Mouse (Mus musculus) midbrain, embryonic 10.5 days (tissue): ENCODE measurements around the gene Stradb. TPM values are rescaled to one million over a fixed set of nuclear protein-coding genes. Genes with fewer than 3 reads are reported as not detected.
"Not testable (repeated sequence)": the region's sequence is repeated elsewhere in the genome, so short reads cannot be mapped to it uniquely, and the experiment has no call there.

ENCODE experiments used
- DNase-seq: peaks from one replicate; pipeline ENCODE4 v3.0.0-alpha.2; 2017; ENCODE audit warnings: low spot score
- H3K27ac ChIP-seq: fragments of 300-500 bp; sonication (generic); replicated peaks from 2 replicates; pipeline ENCODE4 v1.5.1; 2016; ENCODE audit warnings: mild to moderate bottlenecking
- H3K27me3 ChIP-seq: fragments of 300-500 bp; sonication (generic); 2 replicates; pipeline ENCODE4 v1.6.1; 2016; ENCODE audit warnings: low read depth, mild to moderate bottlenecking; ENCODE audit not compliant: poor library complexity, severe bottlenecking
- H3K36me3 ChIP-seq: fragments of 300-500 bp; sonication (generic); 2 replicates; pipeline ENCODE4 v1.6.1; 2016; ENCODE audit warnings: mild to moderate bottlenecking, moderate library complexity
- H3K4me1 ChIP-seq: fragments of 300-500 bp; sonication (generic); 2 replicates; pipeline ENCODE4 v1.6.1; 2016
- H3K4me3 ChIP-seq: fragments of 300-500 bp; sonication (generic); 2 replicates; pipeline ENCODE4 v1.5.1; 2016; ENCODE audit warnings: mild to moderate bottlenecking, moderate library complexity
- H3K9me3 ChIP-seq: fragments of 300-500 bp; sonication (generic); replicated peaks from 2 replicates; pipeline ENCODE4 v1.6.1; 2016; ENCODE audit warnings: mild to moderate bottlenecking
- WGBS: fragments of 180-500 bp; shearing (Covaris S2); methylation state at CpG from one replicate; pipeline ENCODE4 v1.1.7; 2016; 5-methylcytosine and 5-hydroxymethylcytosine counted together
- polyA plus RNA-seq: library from polyadenylated mRNA; unstranded; fragments of >200 nt; fragmentation: Nextera tagmentation; extraction: Ambion mirVana; gene quantifications from 2 replicates; pipeline ENCODE4 v1.2.1, GENCODE M21; 2016

Stradb gene
- polyA plus RNA-seq, 1 experiment from 2014 or later = 26.8 TPM

DNA sequence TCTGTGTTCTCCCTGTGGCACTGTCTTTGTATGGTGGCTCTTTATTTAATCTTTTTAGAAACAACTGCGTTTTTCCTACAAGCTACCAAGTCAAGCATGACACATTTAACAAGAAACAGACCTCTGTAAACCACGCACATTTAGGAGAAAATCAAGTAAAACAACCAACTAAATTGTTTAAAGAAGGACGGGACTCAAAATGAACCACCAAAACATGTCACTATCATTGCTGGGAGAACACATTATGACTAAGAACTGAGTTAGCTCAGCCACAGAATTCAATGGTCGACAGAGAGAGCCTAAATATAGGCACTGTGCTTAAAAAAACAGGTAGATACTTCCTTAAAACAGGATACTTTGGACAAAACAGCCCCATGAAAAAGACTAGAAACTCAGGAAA, 20.3 kb upstream of the Stradb start:
- Histone ChIP-seq H3K4me3 (no peak overlapping the region), H3K27me3 (no peaks in the 10 kb centered on the region), H3K27ac (no peak overlapping the region), H3K4me1 (peaks cover 31% of the 10 kb centered on the region), H3K36me3 (no peaks in the 10 kb centered on the region), H3K9me3 (no peaks in the 10 kb centered on the region)
- WGBS = 67% methylated on average over 4 of the region's 4 CpGs
- no peak for DNase-seq

DNA sequence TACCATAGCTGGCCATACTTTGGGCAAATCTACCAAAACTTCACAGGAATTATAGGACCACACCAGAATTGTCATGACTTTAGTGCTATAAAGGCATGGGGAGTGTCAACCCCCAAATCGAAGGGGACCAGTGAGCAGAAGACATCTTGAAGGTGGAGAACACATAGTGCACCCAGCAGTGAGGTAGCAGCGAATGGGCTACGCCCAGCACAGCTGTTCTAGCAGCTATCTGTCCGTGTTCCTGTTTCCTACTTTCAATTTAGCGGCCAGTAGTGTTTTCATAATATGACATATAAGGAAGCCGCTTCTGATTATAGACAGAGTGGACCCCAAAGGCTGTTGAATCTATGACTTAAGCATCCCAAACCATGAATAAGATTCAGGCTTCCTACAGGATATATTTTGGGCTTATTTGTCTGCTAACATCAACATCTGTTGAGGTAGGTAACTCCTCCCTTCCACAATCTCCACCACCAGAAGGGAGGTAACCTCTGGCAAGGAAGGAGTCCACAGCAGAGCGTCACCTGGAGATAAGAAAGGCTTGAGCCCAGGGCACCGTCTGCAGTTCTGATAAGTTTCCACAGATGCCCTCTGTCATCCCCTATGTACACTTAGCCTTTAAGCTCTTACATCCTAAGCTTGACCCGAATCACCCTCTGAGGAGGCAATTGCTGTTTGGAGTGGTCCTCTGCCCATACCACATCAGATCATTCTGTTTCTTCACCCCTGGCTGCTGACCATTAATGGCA, 19.5 kb upstream of the Stradb start:
- Histone ChIP-seq H3K4me1 (peaks cover 38% of the 10 kb centered on the region), H3K27me3 (no peaks in the 10 kb centered on the region), H3K4me3 (no peak overlapping the region), H3K9me3 (no peaks in the 10 kb centered on the region), H3K36me3 (no peaks in the 10 kb centered on the region), H3K27ac (no peak overlapping the region; the same call in 1 of the 2 replicates)
- 88% methylated on average over 9 of the region's 9 CpGs for WGBS
- DNase-seq = no peak

DNA sequence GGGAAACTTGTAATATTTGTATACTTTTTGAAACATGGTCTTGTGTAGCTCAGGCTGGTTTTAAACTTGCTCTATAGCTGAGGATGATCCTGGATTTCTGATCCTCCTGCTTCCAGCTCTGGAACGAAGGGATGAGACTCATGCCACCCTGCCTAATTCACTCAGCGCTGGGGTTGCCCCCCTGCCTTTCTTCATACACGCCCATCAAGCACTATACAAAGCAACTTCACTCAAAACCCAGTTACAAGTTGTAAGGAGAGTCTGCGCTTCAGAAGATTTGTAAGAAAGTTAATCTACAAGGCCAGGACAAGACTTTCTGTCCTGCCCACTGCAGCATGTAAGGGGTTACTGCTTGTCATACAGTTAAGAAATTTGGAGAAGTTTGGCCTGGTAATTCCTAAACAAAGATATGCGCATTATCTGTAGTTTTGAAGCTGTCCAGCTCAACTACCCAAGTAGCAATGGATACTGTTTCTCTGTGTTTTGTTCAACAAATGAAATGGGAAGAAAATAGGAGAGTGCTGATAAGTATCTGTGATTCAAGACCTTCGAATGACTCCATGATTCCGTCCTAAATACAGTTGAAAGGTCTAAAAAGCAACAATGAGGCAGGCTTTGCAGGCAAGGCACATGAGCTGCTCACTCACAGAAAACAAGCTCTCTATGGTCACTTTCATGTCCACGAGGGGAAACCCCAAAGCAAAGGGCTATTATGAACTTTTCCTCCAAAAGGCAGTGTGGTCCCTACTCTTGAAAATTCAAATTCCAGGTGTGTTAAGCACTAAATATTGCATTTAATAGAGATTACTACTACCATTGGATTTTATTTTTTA, 18.5 kb upstream of the Stradb start:
- no peaks in the 10 kb centered on the region for H3K36me3 ChIP-seq
- no peak overlapping the region for H3K4me3 ChIP-seq
- 83% methylated on average over 8 of the region's 8 CpGs for WGBS
- H3K9me3 ChIP-seq = no peaks in the 10 kb centered on the region
- H3K27me3 ChIP-seq = no peaks in the 10 kb centered on the region
- peaks cover 41% of the 10 kb centered on the region for H3K4me1 ChIP-seq
- DNase-seq = no peak
- H3K27ac ChIP-seq = no peak overlapping the region

DNA sequence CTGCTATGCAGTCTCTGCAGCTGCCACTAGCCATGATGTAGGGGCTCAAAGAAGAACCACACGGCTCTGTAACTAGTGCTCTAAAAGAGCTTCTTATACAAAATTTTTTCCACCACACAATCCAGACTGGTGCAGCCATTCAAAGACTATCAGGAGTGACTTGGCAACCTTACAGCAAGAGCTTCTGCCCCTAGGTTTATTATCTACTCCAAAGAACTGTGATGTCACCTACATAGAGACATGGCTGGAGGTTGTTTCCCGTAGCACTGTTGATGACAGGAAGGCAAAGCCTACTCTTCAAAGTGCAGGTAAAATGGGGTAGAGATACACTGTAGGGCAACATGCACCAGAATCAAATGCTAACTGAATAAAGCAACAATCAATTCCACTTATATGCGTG, 17.6 kb upstream of the Stradb start:
- WGBS = 90% methylated on average over 3 of the region's 3 CpGs
- H3K4me1 ChIP-seq = peaks cover 40% of the 10 kb centered on the region

DNA sequence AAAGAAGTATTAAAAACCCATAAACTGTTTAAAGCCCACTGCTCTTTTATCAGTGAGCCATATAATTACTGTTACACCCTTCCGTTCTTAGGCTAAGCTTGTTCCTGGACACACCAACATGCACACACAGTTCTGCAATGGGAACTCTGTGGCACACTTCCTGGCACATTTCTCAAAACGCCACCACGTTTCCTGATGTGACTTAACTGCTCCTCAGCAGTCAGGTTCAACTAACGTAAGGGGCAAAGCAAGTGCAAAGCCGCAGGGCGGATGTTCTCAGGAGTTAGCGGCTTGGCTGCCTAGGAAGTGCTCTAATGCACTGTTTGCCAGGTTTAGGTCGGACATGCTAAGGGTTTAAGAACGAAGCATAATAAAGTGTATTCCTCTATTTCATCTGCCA, 17.1 kb upstream of the Stradb start:
- H3K9me3 ChIP-seq = no peaks in the 10 kb centered on the region
- H3K4me3 ChIP-seq = no peak overlapping the region
- H3K36me3 ChIP-seq = no peaks in the 10 kb centered on the region
- H3K4me1 ChIP-seq = peaks cover 39% of the 10 kb centered on the region
- H3K27ac ChIP-seq = no peak overlapping the region
- no peak for DNase-seq
- no peaks in the 10 kb centered on the region for H3K27me3 ChIP-seq
- 86% methylated on average over 9 of the region's 9 CpGs for WGBS

More for the DNA sequence above, 17.6 kb upstream of the Stradb start:
- Histone ChIP-seq H3K36me3 (no peaks in the 10 kb centered on the region), H3K27me3 (no peaks in the 10 kb centered on the region), H3K9me3 (no peaks in the 10 kb centered on the region), H3K27ac (no peak overlapping the region), H3K4me3 (no peak overlapping the region)
- DNase-seq = no peak

DNA sequence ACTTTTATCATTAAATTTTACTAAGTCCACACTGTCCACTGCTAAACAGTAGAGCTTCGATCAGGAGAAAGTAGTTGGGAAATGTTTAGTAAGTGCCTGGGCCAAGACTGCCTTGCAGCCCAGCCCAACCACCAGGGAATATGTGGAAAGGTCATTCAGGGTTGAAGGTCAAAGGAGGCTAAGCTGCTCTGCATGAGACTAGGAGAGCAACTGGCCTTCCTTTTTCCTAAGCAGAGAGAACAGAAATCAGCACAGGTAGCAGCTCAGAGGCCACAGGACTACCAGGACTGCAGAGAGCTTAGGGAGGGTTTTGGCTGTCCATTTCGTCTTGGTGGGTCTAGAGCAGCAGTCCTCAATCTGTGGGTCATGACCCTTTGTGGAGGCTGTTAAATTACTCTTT, 15.4 kb upstream of the Stradb start:
- peaks cover 39% of the 10 kb centered on the region for H3K4me1 ChIP-seq
- 47% methylated on average over 2 of the region's 2 CpGs for WGBS
- H3K4me3 ChIP-seq = no peak overlapping the region
- no peak for DNase-seq
- H3K27me3 ChIP-seq = no peaks in the 10 kb centered on the region
- H3K27ac ChIP-seq = no peak overlapping the region
- no peaks in the 10 kb centered on the region for H3K9me3 ChIP-seq
- no peaks in the 10 kb centered on the region for H3K36me3 ChIP-seq

GRCm38 (mm10) chr1:58958789-58959526, 14.4 kb upstream of the Stradb start:
- H3K27me3 ChIP-seq, H3K4me3 ChIP-seq, DNase-seq, H3K27ac ChIP-seq, H3K36me3 ChIP-seq, H3K9me3 ChIP-seq: not testable (repeated sequence)
- H3K4me1 ChIP-seq = peaks cover 35% of the 10 kb centered on the region
- 88% methylated on average over 16 of the region's 16 CpGs for WGBS

- 83% methylated on average over 2 of the region's 2 CpGs for WGBS
- DNase-seq = no peak
- Histone ChIP-seq H3K9me3 (no peaks in the 10 kb centered on the region), H3K27me3 (no peaks in the 10 kb centered on the region), H3K4me3 (no peak overlapping the region), H3K4me1 (peaks cover 35% of the 10 kb centered on the region), H3K27ac (no peak overlapping the region), H3K36me3 (no peaks in the 10 kb centered on the region)
These were observed 13.6 kb upstream of the Stradb start for GRCm38 (mm10) chr1:58959682-58960081.

- H3K4me3 ChIP-seq = no peak overlapping the region
- H3K36me3 ChIP-seq = no peaks in the 10 kb centered on the region
- peaks cover 35% of the 10 kb centered on the region for H3K4me1 ChIP-seq
- no peak overlapping the region for H3K27ac ChIP-seq
- DNase-seq = no peak
- H3K27me3 ChIP-seq = no peaks in the 10 kb centered on the region
- WGBS = 57% methylated on average over 12 of the region's 12 CpGs
- no peaks in the 10 kb centered on the region for H3K9me3 ChIP-seq
These were observed 12.0 kb upstream of the Stradb start for GRCm38 (mm10) chr1:58961152-58961893.

- Histone ChIP-seq H3K4me3 (no peak overlapping the region), H3K9me3 (no peaks in the 10 kb centered on the region), H3K27me3 (no peaks in the 10 kb centered on the region), H3K4me1 (peaks cover 42% of the 10 kb centered on the region), H3K27ac (no peak overlapping the region), H3K36me3 (no peaks in the 10 kb centered on the region)
- 86% methylated on average over 5 of the region's 5 CpGs for WGBS
- no peak for DNase-seq
These were observed 10.9 kb upstream of the Stradb start for GRCm38 (mm10) chr1:58962418-58962817.

- no peak overlapping the region for H3K4me3 ChIP-seq
- H3K27me3 ChIP-seq = no peaks in the 10 kb centered on the region
- no peaks in the 10 kb centered on the region for H3K9me3 ChIP-seq
- H3K36me3 ChIP-seq = no peaks in the 10 kb centered on the region
- DNase-seq = no peak
- H3K27ac ChIP-seq = no peak overlapping the region
- peaks cover 44% of the 10 kb centered on the region for H3K4me1 ChIP-seq
These were observed 10.5 kb upstream of the Stradb start for GRCm38 (mm10) chr1:58962865-58963264.

- no peaks in the 10 kb centered on the region for H3K36me3 ChIP-seq
- no peak overlapping the region for H3K27ac ChIP-seq
- WGBS = 54% methylated on average over 4 of the region's 4 CpGs
- peaks cover 61% of the 10 kb centered on the region for H3K4me1 ChIP-seq
- DNase-seq = no peak
- H3K9me3 ChIP-seq = no peaks in the 10 kb centered on the region
- H3K4me3 ChIP-seq = no peak overlapping the region
- H3K27me3 ChIP-seq = no peaks in the 10 kb centered on the region
These were observed 5.8 kb upstream of the Stradb start for GRCm38 (mm10) chr1:58967534-58967933.
